18 mouse cellular contexts compared by ENCODE assay signal in the genomic region with DNA sequence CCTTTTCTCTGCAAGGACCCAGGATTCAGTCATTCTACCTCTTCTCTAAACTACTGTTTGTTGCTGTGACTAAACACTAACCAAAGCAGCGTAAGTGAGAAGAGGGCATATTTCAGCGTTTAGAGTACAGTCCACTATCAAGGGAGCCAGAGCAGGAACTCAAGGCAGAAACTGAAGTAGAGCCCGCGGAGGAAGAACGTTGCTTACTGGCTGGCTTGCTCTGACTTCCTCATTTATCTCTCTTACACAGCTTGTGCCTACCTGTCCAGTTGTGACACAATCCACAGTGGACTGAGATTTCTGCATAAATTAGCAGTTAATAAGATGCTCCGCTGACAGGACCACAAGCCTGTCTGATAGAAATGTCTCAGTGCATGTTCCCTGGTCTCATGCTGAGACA. TPM values are rescaled to one million over a fixed set of nuclear protein-coding genes. Genes with fewer than 3 reads are reported as not detected.
"Had no signal": no experiment of that assay in that cellular context is flagged by ENCODE, and none has a peak within 500 bp of the region (broad histone marks: within the 10 kb centered on the region; RNA-seq: fewer than 3 reads in every experiment).

No protein-coding gene starts in this region.

- ATAC-seq: liver, postnatal 0 days; lung, postnatal 0 days; midbrain, embryonic 13.5 days; midbrain, embryonic 15.5 days had no signal

- H3K4me1 ChIP-seq: liver, embryonic 15.5 days; lung, embryonic 15.5 days; midbrain, embryonic 13.5 days; midbrain, embryonic 15.5 days; neural tube, embryonic 12.5 days had no signal

- DNase-seq: liver, postnatal 0 days; lung, adult 2 months; lung, postnatal 14 days; lung, postnatal 36 days; right cerebral cortex, postnatal 14 days; thymus, adult 18-20 months; thymus, postnatal 14 days; thymus, postnatal 36 days had no signal

- H3K27ac ChIP-seq: liver, embryonic 15.5 days; lung, embryonic 15.5 days; macrophage; midbrain, embryonic 13.5 days; midbrain, embryonic 15.5 days; neural tube, embryonic 12.5 days had no signal

- H3K4me2 ChIP-seq: liver, embryonic 15.5 days; lung, embryonic 15.5 days; midbrain, embryonic 11.5 days; midbrain, embryonic 13.5 days; midbrain, embryonic 15.5 days; neural tube, embryonic 12.5 days had no signal

- H3K4me3 ChIP-seq: liver, embryonic 15.5 days; lung, embryonic 15.5 days; megakaryocyte, embryonic 14.5 days; midbrain, embryonic 13.5 days; midbrain, embryonic 15.5 days; neural tube, embryonic 12.5 days had no signal

- H3K27me3 ChIP-seq: liver, embryonic 15.5 days; lung, embryonic 15.5 days; megakaryocyte, embryonic 14.5 days; midbrain, embryonic 13.5 days; midbrain, embryonic 15.5 days; neural tube, embryonic 12.5 days had no signal

- H3K9ac ChIP-seq: liver, embryonic 15.5 days; liver, postnatal 0 days; lung, embryonic 15.5 days; midbrain, embryonic 13.5 days; midbrain, embryonic 15.5 days; neural tube, embryonic 12.5 days had no signal

- H3K9me3 ChIP-seq: liver, embryonic 15.5 days; lung, embryonic 15.5 days; megakaryocyte, embryonic 14.5 days; midbrain, embryonic 13.5 days; midbrain, embryonic 15.5 days; neural tube, embryonic 12.5 days had no signal

RNA-seq across cellular contexts. Expression of a gene that starts 42.7 kb away (rescaled TPM):
- total RNA-seq: monocyte, adult 5-6 weeks had no signal
- polyA plus RNA-seq: macrophage had no signal
